Mouse (Mus musculus): Measurements from ENCODE around the gene Chga.

Chga gene

DNA sequence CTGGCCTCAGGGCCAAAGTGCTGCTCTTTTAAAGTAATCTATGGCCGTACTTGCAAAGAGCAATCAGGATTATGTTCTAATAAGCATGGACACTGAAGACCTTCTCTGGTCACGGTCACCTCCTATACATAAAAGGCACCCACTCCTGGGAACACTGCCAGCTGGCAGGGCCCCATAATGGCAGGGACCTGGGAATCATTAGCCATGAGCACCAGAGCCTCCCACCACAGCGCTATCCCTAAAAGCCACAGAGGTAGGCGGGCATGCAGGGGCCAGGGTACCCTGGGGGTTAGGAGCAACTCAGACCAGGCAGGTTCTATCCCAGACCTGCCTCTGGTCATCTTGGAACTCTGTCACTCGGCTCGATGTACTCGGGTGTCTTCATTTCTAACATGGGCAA, 45.0 kb downstream of the Chga start:
- DNase-seq (ENCODE audit: low spot score in 2 of 2) = no peak

DNA sequence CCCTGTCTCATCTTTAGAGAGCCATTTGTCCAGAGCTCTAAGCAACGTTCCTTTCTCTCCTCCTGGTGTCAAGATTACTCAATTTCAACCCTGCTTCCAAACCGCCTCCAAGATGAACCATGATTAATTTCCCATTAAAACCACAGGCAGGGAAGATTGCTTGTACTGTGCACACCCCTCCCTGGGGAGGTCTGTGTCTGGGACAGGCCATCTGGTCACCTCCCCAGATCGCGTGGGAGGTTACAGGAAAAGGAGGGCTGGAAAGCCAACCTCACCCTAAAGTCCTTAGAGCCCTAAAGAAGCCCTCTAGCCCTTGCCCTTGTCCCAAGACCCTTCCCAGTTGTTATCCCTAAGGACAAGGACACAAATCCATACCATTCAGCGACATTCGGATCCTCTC, 45.6 kb downstream of the Chga start:
- no peak for DNase-seq (ENCODE audit: low spot score in 2 of 2)

DNA sequence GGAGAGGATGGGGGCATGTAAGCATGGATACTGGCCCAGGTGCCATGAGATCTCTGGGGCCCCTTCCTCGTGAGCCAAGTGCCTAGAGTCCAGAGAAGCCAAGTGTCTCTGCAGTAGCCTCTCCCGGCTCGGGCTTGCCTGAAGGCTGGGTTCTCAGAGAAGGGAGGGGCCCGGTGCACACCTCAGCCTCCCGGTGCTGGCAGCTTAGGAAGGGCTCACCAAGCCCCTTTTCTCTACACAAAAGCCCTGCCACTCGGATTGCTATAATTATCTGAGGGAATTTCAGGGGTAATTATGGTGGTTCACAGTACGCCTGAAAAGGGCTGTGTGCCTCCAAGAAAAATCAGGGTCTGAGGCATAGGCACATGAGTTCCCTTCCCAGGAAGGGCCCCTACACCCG, 47.1 kb downstream of the Chga start:
- DNase-seq (ENCODE audit: low spot score in 2 of 2) = no peak

DNA sequence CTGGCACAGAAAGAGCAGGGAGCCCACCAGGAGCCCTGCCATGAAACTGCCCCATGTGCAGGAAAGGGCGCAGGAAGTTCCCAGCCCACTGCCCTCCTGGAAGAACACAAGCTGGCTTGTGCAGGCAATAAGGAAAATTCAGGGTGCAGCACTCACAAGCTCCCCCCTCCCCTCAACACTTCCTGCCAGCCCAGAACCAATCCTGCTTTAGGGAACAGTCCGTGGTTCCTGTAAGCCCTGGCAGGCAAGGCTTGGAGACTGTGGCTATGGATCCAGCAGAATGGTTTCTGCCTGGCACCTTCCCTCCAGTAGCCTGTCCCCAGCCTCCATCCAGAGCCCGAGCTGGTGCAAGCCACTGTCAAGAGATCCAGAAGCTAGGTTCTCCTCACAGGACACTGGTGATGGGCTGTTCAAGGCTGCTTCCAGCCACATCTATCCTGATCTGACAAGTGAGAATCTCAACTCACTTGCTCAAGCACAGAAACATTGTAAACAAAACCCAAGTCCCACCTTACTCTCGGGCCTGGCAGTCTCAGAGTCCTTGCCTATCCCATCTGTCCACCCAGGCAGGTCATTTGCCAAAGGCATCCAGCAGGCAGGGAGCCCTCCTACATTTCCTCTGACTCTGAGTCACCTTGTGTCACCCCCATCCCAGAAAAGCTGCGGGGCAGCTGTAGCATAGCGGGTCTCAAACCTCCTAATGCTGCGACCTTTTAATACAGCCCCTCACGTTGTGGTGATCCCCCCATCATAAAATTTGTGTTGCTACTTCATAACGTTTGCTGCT, 47.7 kb downstream of the Chga start:
- no peak for DNase-seq (ENCODE audit: low spot score in 2 of 2)

DNA sequence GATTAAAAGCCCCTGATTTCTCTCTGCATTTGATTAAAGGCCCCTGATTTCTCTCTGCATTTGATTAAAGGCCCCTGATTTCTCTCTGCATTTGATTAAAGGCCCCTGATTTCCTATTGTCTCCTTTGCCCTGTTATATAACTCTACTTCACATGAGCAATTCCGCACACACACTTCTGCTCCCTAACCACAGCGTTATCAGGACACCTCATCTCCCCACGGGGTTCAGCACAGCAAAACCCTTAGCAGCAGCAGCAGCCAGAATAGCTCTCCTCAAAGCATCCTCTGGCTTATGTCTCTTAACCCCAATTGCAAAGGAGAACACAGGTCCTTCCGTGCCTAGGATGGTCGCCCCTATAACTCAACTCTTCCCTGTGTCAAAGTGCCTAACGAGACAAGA, 50.8 kb downstream of the Chga start:
- DNase-seq (ENCODE audit: low spot score in 2 of 2) = no peak

DNA sequence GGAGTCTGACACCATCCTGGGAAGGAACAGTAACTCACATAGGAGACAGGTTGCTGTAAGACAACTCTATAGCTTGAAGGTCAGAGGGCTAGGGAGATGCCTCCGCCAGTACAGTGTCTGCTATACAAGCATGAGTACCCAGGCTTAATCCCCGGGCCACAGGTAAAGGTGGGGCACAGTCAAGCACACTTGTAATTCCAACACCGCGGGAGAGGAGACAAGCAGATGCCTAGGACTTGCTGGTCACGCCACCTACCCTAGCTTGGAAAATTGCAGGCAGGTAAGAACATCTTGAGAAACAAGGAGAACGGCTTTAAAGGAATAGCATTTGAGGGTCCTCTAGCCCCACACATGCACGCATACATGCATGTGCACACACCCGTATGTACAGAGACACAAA, 52.3 kb downstream of the Chga start:
- DNase-seq (ENCODE audit: low spot score in 2 of 2) = no peak

DNA sequence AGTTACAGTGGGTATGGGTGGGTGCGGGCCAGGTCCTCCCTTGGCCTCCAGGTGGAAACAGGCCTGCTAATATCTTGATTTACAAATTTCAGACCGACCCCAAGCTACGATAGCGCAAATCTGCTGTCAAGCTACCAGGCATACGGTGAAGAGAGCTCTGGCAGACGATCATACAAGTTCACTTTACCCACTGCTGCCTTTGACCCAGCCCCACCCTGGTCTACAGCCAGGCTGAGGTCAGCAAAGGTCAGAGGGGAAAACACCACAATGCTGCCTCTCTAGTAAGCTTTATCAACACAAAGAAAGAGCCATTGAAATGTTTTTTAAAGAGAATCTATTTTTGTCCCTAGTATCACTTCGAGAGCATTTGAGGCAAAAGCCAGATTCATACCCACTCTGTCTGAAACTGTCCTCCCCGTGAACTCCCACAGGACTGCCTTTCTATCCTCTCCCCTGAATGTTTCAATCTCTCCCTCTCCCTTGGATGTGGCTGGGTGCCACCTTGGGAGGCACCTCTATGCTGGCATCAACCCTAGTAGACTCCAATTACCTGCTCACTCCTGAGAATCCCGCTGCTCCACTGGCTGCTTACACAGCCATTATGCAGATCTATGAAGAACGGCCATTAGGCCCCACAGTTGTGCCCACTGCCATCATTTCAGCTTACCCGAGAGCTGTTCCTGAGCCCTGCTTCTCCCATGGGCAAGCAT, 53.2 kb downstream of the Chga start:
- DNase-seq (ENCODE audit: low spot score in 2 of 2) = no peak

DNA sequence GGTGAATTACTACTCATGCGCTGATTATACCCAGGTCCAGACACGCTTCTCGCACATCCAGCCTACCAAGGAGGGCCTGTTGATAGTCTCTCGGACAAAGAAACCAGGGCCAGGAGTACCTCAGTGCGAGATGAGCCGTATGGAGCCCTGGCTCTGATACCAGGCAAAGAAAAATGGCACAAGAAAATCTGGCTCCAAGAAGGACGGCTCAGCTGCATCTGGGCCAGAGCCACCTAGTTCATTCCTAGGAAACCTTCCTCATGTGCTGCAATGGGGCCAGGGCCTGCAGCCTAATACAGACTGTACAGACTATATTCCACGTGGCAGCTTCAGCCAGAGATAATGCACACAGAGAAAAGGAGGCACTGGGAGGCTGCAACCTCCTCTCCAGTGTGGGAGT, 56.2 kb downstream of the Chga start:
- DNase-seq (ENCODE audit: low spot score in 2 of 2) = no peak

DNA sequence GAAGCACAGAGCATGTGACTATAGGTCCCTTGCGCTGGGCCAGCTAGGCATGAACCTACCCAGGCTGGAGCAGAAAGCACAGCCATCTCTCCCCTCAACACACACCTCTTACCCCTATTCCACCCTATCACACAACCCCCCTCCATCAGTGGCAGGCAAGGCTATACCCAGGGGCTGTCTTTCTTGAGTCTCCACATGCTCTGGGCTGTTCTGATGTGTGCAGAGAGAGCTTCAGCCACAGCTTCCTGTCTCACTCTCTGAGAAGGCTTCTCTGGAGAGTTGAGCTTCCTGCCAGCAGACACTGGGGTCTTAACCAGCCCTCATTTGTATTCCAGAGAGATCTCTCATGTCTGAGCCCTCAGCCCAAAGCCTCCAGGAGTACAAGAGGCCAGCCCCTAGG, 57.7 kb downstream of the Chga start:
- no peak for DNase-seq (ENCODE audit: low spot score in 2 of 2)

DNA sequence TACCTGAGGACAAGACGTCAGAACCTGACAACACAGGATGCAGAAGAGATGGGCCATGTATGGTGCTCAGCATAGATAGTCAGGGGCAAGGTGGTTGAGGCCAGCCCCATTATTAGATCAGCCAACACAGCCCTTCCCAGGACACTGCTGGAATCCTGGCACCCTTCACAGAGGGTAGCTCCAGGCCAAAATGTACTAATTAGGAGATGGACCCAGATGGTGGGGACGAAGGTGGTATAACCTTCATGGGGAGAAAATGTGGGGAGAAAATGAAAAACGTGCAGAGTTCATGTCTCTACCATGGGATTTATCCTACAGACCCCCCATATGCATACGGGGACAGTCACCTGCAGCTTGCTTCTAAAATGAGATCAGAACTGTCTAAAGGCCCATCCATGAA, 58.6 kb downstream of the Chga start:
- DNase-seq (ENCODE audit: low spot score in 2 of 2) = no peak
